Mouse (Mus musculus) neural tube, embryonic 11.5 days (tissue): ENCODE measurements around the gene Mcfd2. TPM values are rescaled to one million over a fixed set of nuclear protein-coding genes. Genes with fewer than 3 reads are reported as not detected.
"Not testable (repeated sequence)": the region's sequence is repeated elsewhere in the genome, so short reads cannot be mapped to it uniquely, and the experiment has no call there.

Source experiments
- ATAC-seq: fragments of 200-750 bp; cut with Nextera tagmentation; 2 replicates; pipeline ENCODE4 v1.8.0; 2017; ENCODE audit warnings: moderate number of reproducible peaks, mild to moderate bottlenecking, moderate TSS enrichment, moderate library complexity; ENCODE audit not compliant: insufficient read depth, low FRiP score, low TSS enrichment
- DNase-seq: peaks from one replicate; pipeline ENCODE4 v3.0.0-alpha.2; 2015; ENCODE audit warnings: low spot score
- H3K27ac ChIP-seq: fragments of 300-500 bp; sonication (generic); 2 replicates; pipeline ENCODE4 v1.5.1; 2014; ENCODE audit warnings: low read depth, mild to moderate bottlenecking, low read length
- H3K27me3 ChIP-seq: fragments of 300-500 bp; sonication (generic); 2 replicates; pipeline ENCODE4 v1.6.1; 2014; ENCODE audit warnings: mild to moderate bottlenecking, low read length, mixed read lengths; ENCODE audit not compliant: control insufficient read depth, insufficient read depth
- H3K36me3 ChIP-seq: fragments of 300-500 bp; sonication (generic); 2 replicates; pipeline ENCODE4 v1.6.1; 2014; ENCODE audit warnings: mild to moderate bottlenecking, low read length, moderate library complexity, mixed read lengths; ENCODE audit not compliant: control insufficient read depth, insufficient read depth
- H3K4me1 ChIP-seq: fragments of 300-500 bp; sonication (generic); 2 replicates; pipeline ENCODE4 v1.6.1; 2014; ENCODE audit warnings: low read length, mixed read lengths; ENCODE audit not compliant: control insufficient read depth, insufficient read depth
- H3K4me2 ChIP-seq: fragments of 300-500 bp; sonication (generic); 2 replicates; pipeline ENCODE4 v1.6.1; 2014; ENCODE audit warnings: low read depth, mild to moderate bottlenecking, moderate library complexity
- H3K4me3 ChIP-seq: fragments of 300-500 bp; sonication (generic); 2 replicates; pipeline ENCODE4 v1.5.1; 2014; ENCODE audit warnings: low read depth, low read length
- H3K9ac ChIP-seq: fragments of 300-500 bp; sonication (generic); 2 replicates; pipeline ENCODE4 v1.6.1; 2014; ENCODE audit warnings: mild to moderate bottlenecking, low read length
- H3K9me3 ChIP-seq: fragments of 300-500 bp; sonication (generic); 2 replicates; pipeline ENCODE4 v1.6.1; 2016; ENCODE audit warnings: low read length; ENCODE audit not compliant: control insufficient read depth
- WGBS: fragments of 180-500 bp; shearing (Covaris S2); extraction: QIAGEN DNeasy Blood & Tissue Kit; methylation state at CpG from one replicate; pipeline ENCODE4 v1.1.7; 2014; 5-methylcytosine and 5-hydroxymethylcytosine counted together
- polyA plus RNA-seq: library from polyadenylated mRNA; unstranded; fragments of >200 nt; fragmentation: Nextera tagmentation; extraction: Ambion mirVana; gene quantifications from 2 replicates; pipeline ENCODE4 v1.2.1, GENCODE M21; 2014

Gene Mcfd2
- polyA plus RNA-seq, 1 experiment from 2014 or later, result 74.1 TPM

GRCm38 (mm10) chr17:87306746-87307145 lies 41.0 kb upstream of the Mcfd2 start:
- no peak for ATAC-seq
- Histone ChIP-seq H3K27me3 (no peaks in the 10 kb centered on the region), H3K4me3 (no peak overlapping the region), H3K4me1 (no peaks in the 10 kb centered on the region), H3K4me2 (no peak overlapping the region), H3K9me3 (no peaks in the 10 kb centered on the region), H3K36me3 (no peaks in the 10 kb centered on the region), H3K27ac (no peak overlapping the region), H3K9ac (no peak overlapping the region)
- DNase-seq, result no peak
- 86% methylated on average over 8 of the region's 8 CpGs for WGBS

GRCm38 (mm10) chr17:87305065-87305464 lies 39.3 kb upstream of the Mcfd2 start:
- no peak for ATAC-seq
- no peak for DNase-seq
- no peak overlapping the region for H3K4me2 ChIP-seq
- WGBS, result 92% methylated on average over 8 of the region's 8 CpGs
- no peaks in the 10 kb centered on the region for H3K36me3 ChIP-seq
- H3K27ac ChIP-seq, result no peak overlapping the region
- H3K27me3 ChIP-seq, result no peaks in the 10 kb centered on the region
- H3K4me3 ChIP-seq, result no peak overlapping the region
- H3K9me3 ChIP-seq, result no peaks in the 10 kb centered on the region
- H3K9ac ChIP-seq, result no peak overlapping the region
- H3K4me1 ChIP-seq, result no peaks in the 10 kb centered on the region

DNA sequence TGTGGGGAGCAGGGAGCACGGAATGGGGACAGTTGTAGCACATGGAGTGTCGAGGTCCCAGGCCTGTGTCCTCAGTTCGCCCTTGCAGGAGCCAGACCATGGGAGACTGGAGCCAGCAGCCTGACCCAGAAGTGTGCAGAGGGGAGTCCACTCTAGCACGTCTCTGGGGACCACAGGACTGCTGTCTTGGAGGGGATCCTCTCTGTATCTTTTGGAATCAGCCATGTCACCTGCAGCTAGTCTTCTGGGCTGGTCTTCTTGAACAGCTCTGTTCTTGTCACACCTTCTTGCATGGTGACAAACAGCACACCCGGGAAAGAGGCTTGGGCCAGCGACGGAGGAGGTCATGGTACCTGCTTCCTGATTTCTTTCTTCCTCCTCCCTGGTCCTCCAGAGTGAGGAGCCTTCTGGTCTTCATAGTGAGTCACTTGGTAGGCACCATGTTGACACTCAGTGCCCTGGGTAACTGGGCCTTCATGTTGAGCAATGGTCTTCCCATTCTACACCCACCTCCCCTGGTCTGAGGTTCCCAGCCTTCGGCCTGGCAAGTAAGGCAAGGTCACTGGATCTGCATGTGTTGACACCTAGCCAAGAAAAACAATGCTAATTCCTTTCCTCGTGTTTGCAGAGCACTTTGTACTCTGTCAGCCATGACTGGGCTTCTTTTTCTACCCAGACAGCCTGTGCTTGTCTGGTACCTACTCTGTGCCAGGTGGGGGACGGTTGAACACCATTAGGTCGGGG lies 38.6 kb upstream of the Mcfd2 start:
- ATAC-seq, result no peak
- Histone ChIP-seq H3K4me1 (no peaks in the 10 kb centered on the region), H3K27me3 (no peaks in the 10 kb centered on the region), H3K36me3 (no peaks in the 10 kb centered on the region), H3K4me2 (no peak overlapping the region), H3K4me3 (no peak overlapping the region), H3K9me3 (no peaks in the 10 kb centered on the region), H3K9ac (no peak overlapping the region), H3K27ac (no peak overlapping the region)
- no peak for DNase-seq
- WGBS, result 87% methylated on average over 11 of the region's 11 CpGs

DNA sequence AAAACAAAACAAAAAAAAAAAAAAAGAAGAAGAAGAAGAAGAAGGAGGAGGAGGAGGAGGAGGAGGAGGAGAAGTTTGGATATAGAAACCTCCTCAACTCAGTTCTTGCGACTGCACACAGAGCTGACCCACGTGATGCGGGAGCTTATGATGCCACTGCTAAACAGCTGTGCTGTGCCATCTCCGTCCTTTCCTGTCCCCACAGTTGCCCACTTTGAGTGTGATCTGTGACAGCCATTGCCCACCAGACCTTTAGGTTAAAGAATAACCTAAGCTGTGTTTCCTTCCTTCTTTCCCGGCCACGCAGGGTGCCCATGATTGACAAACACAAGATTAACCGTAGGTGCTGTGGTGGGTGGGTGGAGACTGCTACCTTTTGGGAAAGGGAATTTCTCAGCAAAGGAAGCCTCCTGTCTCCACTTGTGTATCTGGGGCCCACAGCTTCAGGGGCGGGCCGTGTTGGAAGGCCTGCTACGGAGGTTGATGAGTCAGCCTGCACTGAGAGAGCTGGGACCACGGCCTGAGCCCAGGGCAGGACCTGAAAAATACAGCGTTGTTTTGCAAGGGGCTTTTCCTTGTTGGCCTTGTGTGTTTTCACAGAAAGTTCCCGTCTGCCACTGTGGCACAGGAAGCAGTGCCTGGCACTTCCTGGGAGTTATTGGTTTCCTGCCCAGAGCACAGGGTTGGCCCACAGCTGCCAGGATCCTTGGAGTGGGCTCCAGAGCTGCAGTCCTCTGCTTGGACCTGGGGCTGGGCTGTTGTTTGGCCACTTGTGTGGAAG lies 36.5 kb upstream of the Mcfd2 start:
- H3K9me3 ChIP-seq, result no peaks in the 10 kb centered on the region
- WGBS, result 88% methylated on average over 13 of the region's 13 CpGs
- H3K27me3 ChIP-seq, result no peaks in the 10 kb centered on the region
- DNase-seq (no peak), ATAC-seq (no peak)
- no peak overlapping the region for H3K4me3 ChIP-seq
- no peak overlapping the region for H3K9ac ChIP-seq
- no peak overlapping the region for H3K27ac ChIP-seq
- no peaks in the 10 kb centered on the region for H3K4me1 ChIP-seq
- no peaks in the 10 kb centered on the region for H3K36me3 ChIP-seq
- H3K4me2 ChIP-seq, result no peak overlapping the region

GRCm38 (mm10) chr17:87301607-87302006 lies 35.9 kb upstream of the Mcfd2 start:
- not testable (repeated sequence) for H3K36me3 ChIP-seq, H3K4me1 ChIP-seq, H3K27me3 ChIP-seq, DNase-seq, ATAC-seq, H3K9me3 ChIP-seq, H3K4me3 ChIP-seq, H3K9ac ChIP-seq, H3K4me2 ChIP-seq, H3K27ac ChIP-seq
- WGBS, result 91% methylated on average over 9 of the region's 9 CpGs

DNA sequence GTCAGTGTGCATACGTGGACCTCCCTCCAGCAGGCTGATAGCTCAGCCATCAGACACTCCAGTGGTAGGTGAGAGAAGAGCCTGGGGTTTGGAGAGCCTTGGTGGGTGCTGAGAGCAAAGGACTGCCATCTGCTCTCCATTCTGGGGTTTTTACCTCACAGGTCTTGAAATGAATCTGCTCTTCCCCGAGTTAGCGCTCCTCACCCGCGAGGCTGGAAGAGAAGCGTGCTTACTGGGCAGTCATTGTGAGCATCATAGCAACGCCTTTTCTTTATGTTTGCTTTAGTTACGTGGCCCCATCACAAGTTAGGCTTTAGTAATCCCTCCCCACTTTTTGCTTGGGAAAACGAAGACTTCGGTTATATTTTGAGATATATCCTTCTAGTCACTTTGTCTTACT lies 34.6 kb upstream of the Mcfd2 start:
- no peak overlapping the region for H3K4me3 ChIP-seq
- 90% methylated on average over 10 of the region's 10 CpGs for WGBS
- H3K4me2 ChIP-seq, result no peak overlapping the region
- no peak overlapping the region for H3K9ac ChIP-seq
- no peaks in the 10 kb centered on the region for H3K4me1 ChIP-seq
- DNase-seq, result no peak
- no peak for ATAC-seq
- no peaks in the 10 kb centered on the region for H3K27me3 ChIP-seq
- H3K9me3 ChIP-seq, result no peaks in the 10 kb centered on the region
- no peak overlapping the region for H3K27ac ChIP-seq
- no peaks in the 10 kb centered on the region for H3K36me3 ChIP-seq

- Histone ChIP-seq H3K9ac (no peak overlapping the region), H3K4me1 (no peaks in the 10 kb centered on the region), H3K27ac (no peak overlapping the region), H3K4me2 (no peak overlapping the region), H3K9me3 (no peaks in the 10 kb centered on the region), H3K36me3 (no peaks in the 10 kb centered on the region), H3K4me3 (no peak overlapping the region), H3K27me3 (no peaks in the 10 kb centered on the region)
- WGBS, result 86% methylated on average over 6 of the region's 6 CpGs
- ATAC-seq (no peak), DNase-seq (no peak)
Observed at GRCm38 (mm10) chr17:87298944-87299343, 33.2 kb upstream of the Mcfd2 start.

DNA sequence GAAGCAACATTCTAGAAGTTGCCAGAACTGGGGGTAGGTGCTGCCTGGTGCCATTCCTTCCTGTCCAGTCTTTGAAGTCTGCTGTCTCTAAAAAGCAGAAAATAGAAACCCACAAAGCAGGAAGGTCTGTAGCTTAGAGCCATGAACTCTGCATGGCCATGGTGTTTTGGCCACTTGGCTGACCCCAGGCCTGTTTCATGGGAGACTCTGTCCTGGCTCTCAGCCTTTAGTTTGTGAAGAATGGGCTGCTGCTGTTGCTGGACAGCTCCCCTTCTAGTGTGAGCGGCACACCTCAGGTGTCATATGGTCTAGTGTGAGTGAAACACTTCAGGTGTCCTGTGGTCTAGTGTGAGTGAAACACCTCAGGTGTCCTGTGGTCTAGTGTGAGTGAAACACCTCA lies 31.0 kb upstream of the Mcfd2 start:
- DNase-seq, H3K9me3 ChIP-seq, H3K36me3 ChIP-seq, ATAC-seq, H3K9ac ChIP-seq, H3K27me3 ChIP-seq, H3K4me1 ChIP-seq, H3K4me3 ChIP-seq, H3K4me2 ChIP-seq, H3K27ac ChIP-seq: not testable (repeated sequence)
- 84% methylated on average over 1 of the region's 1 CpGs for WGBS

GRCm38 (mm10) chr17:87295738-87296137 lies 30.0 kb upstream of the Mcfd2 start:
- H3K4me1 ChIP-seq, result no peaks in the 10 kb centered on the region
- WGBS, result 87% methylated on average over 7 of the region's 7 CpGs
- H3K4me2 ChIP-seq, result no peak overlapping the region
- H3K4me3 ChIP-seq, result no peak overlapping the region
- no peak overlapping the region for H3K9ac ChIP-seq
- H3K36me3 ChIP-seq, result no peaks in the 10 kb centered on the region
- H3K27ac ChIP-seq, result no peak overlapping the region
- no peak for DNase-seq
- H3K27me3 ChIP-seq, result no peaks in the 10 kb centered on the region
- H3K9me3 ChIP-seq, result no peaks in the 10 kb centered on the region
- ATAC-seq, result no peak
